Mouse (Mus musculus) C2C12 (cell line): ENCODE data around the gene Kifc3. TPM values are rescaled to one million over a fixed set of nuclear protein-coding genes. Genes with fewer than 3 reads are reported as not detected.

Source experiments
- H3K27me3 ChIP-seq: one replicate; pipeline ENCODE4 v1.6.1; 2011; ENCODE audit not compliant: control insufficient read depth, insufficient read depth, insufficient read length
- H3K36me3 ChIP-seq: one replicate; pipeline ENCODE4 v1.6.1; 2011; ENCODE audit not compliant: control insufficient read depth, insufficient read depth
- H3K4me3 ChIP-seq: one replicate; pipeline ENCODE4 v1.5.1; 2011; ENCODE audit warnings: mild to moderate bottlenecking, control low read depth; ENCODE audit not compliant: poor library complexity, insufficient read depth, severe bottlenecking
- H3K79me2 ChIP-seq: one replicate; pipeline ENCODE4 v1.6.1; 2011; ENCODE audit not compliant: control insufficient read depth, insufficient read depth
- H3K79me3 ChIP-seq: one replicate; pipeline ENCODE4 v1.6.1; 2011; ENCODE audit warnings: low read depth, control low read depth
- H3ac ChIP-seq: one replicate; pipeline ENCODE3; 2011; ENCODE audit warnings: low read depth; ENCODE audit not compliant: control insufficient read depth, insufficient read length
- CEBPB ChIP-seq: IDR thresholded peaks from one replicate; pipeline ENCODE4 v1.6.1; 2011; ENCODE audit warnings: low read depth, mild to moderate bottlenecking, control low read depth, moderate library complexity
- CTCF ChIP-seq: IDR thresholded peaks from one replicate; pipeline ENCODE4 v1.5.1; 2011; ENCODE audit not compliant: control insufficient read depth, insufficient read depth, insufficient read length
- FOSL1 ChIP-seq: IDR thresholded peaks from one replicate; pipeline ENCODE4 v1.8.0; 2011; ENCODE audit warnings: mild to moderate bottlenecking, low read length; ENCODE audit not compliant: poor library complexity, insufficient read depth, severe bottlenecking
- MAX ChIP-seq: IDR thresholded peaks from one replicate; pipeline ENCODE4 v1.6.1; 2011; ENCODE audit warnings: mild to moderate bottlenecking, control low read depth
- MYOD1 ChIP-seq: IDR thresholded peaks from one replicate; pipeline ENCODE4 v1.6.1; 2011; ENCODE audit warnings: low read depth; ENCODE audit not compliant: control insufficient read depth, insufficient read length
- MYOG ChIP-seq: IDR thresholded peaks from one replicate; pipeline ENCODE4 v1.6.1; 2011; ENCODE audit not compliant: control insufficient read depth, insufficient read length; ENCODE audit errors: extremely low read depth
- USF1 ChIP-seq: IDR thresholded peaks from one replicate; pipeline ENCODE4 v1.6.1; 2011; ENCODE audit warnings: low read depth, mild to moderate bottlenecking, control low read depth, moderate library complexity
- polyA plus RNA-seq: library from polyadenylated mRNA; unstranded; fragments of >200 nt; fragmentation: generic; extraction: Trizol; gene quantifications from one replicate; pipeline ENCODE4 v1.2.1, GENCODE M21; 2012; ENCODE audit warnings: missing spikeins

The Kifc3 gene
- polyA plus RNA-seq, 1 experiment = 13.8 TPM

GRCm38 (mm10) chr8:95184171-95184570 is 18.4 kb downstream of the Kifc3 start:
- Histone ChIP-seq H3K27me3 (no peaks in the 10 kb centered on the region), H3K79me3 (no peaks in the 10 kb centered on the region), H3K4me3 (no peak overlapping the region), H3K36me3 (no peaks in the 10 kb centered on the region), H3K79me2 (no peaks in the 10 kb centered on the region), H3ac (no peak overlapping the region)
- TF ChIP-seq CTCF = no peak
- no peak for TF ChIP-seq FOSL1
- TF ChIP-seq CEBPB = no peak
- no peak for TF ChIP-seq MYOD1
- TF ChIP-seq MAX = no peak
- no peak for TF ChIP-seq MYOG
- TF ChIP-seq USF1 = no peak

- Histone ChIP-seq H3K27me3 (no peaks in the 10 kb centered on the region), H3K79me3 (no peaks in the 10 kb centered on the region), H3K36me3 (no peaks in the 10 kb centered on the region), H3K4me3 (no peak overlapping the region), H3K79me2 (no peaks in the 10 kb centered on the region), H3ac (no peak overlapping the region)
- no peak for TF ChIP-seq USF1
- no peak for TF ChIP-seq FOSL1
- no peak for TF ChIP-seq MYOD1
- no peak for TF ChIP-seq CTCF
- TF ChIP-seq MYOG = no peak
- no peak for TF ChIP-seq CEBPB
- TF ChIP-seq MAX = no peak
These were observed 20.8 kb downstream of the Kifc3 start for GRCm38 (mm10) chr8:95181850-95182249.

- no peak for TF ChIP-seq CTCF
- TF ChIP-seq CEBPB = no peak
- TF ChIP-seq FOSL1 = no peak
- no peak for TF ChIP-seq MYOD1
- no peak for TF ChIP-seq MYOG
- TF ChIP-seq USF1 = no peak
- TF ChIP-seq MAX = no peak
These were observed 24.4 kb downstream of the Kifc3 start for GRCm38 (mm10) chr8:95178191-95178590.

GRCm38 (mm10) chr8:95176985-95177384 is 25.6 kb downstream of the Kifc3 start:
- Histone ChIP-seq H3K79me3 (no peaks in the 10 kb centered on the region), H3K79me2 (no peaks in the 10 kb centered on the region), H3K36me3 (no peaks in the 10 kb centered on the region), H3K4me3 (no peak overlapping the region), H3ac (no peak overlapping the region), H3K27me3 (peaks cover 3% of the 10 kb centered on the region)
- TF ChIP-seq CTCF (no peak), USF1 (no peak), MAX (no peak), MYOD1 (no peak), CEBPB (no peak), FOSL1 (no peak), MYOG (no peak)

More at GRCm38 (mm10) chr8:95178191-95178590, 24.4 kb downstream of the Kifc3 start:
- Histone ChIP-seq H3K27me3 (peaks cover 3% of the 10 kb centered on the region), H3K79me2 (no peaks in the 10 kb centered on the region), H3K4me3 (no peak overlapping the region), H3ac (no peak overlapping the region), H3K36me3 (no peaks in the 10 kb centered on the region), H3K79me3 (no peaks in the 10 kb centered on the region)

GRCm38 (mm10) chr8:95175808-95176207 is 26.8 kb downstream of the Kifc3 start:
- Histone ChIP-seq H3K79me3 (no peaks in the 10 kb centered on the region), H3K4me3 (no peak overlapping the region), H3K79me2 (no peaks in the 10 kb centered on the region), H3ac (no peak overlapping the region), H3K27me3 (peaks cover 3% of the 10 kb centered on the region), H3K36me3 (no peaks in the 10 kb centered on the region)
- TF ChIP-seq FOSL1 (no peak), MAX (no peak), MYOG (no peak), MYOD1 (no peak), CEBPB (no peak), USF1 (no peak), CTCF (no peak)

GRCm38 (mm10) chr8:95175306-95175705 is 27.3 kb downstream of the Kifc3 start:
- no peak overlapping the region for H3K4me3 ChIP-seq
- no peak for TF ChIP-seq CTCF
- no peak for TF ChIP-seq FOSL1
- TF ChIP-seq MAX = no peak
- no peak for TF ChIP-seq CEBPB
- no peak for TF ChIP-seq MYOD1
- TF ChIP-seq MYOG = no peak
- no peak for TF ChIP-seq USF1
- H3K36me3 ChIP-seq = no peaks in the 10 kb centered on the region
- peaks cover 3% of the 10 kb centered on the region for H3K27me3 ChIP-seq
- no peaks in the 10 kb centered on the region for H3K79me3 ChIP-seq
- no peak overlapping the region for H3ac ChIP-seq
- no peaks in the 10 kb centered on the region for H3K79me2 ChIP-seq
